Mouse (Mus musculus) frontal cortex, postnatal 10 days (tissue): ENCODE measurements around the gene Plppr4.

Experiments
- DNase-seq, 2 experiments: peaks; one replicate each; pipeline ENCODE4 v3.0.0; 2022; ENCODE audit warnings: low spot score in 2 of 2, mixed read lengths in 1 of 2

Gene Plppr4

DNA sequence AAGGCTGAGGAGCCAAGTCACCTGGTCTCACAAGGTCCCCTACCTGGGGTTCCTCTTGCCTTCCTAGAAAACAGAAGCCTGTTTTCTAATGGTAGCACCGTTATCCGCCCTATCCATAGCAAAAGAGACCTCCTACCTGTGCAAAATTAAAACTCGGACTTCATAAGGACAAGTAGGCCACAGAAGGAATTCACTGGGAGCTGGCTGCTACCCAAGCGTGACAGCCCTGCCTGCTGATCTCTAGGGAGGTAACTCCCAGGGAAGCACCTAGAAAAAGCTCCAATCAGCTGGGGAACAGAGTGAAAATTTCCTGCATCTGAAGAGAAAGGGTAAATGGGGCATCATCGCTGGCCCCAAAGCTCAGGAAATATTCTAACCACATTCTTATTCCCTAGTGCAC, at the start of gene Plppr4:
Plppr4 (minus strand) TSS at position 349 of the 400 bp plus-strand sequence.
- no peak for DNase-seq

DNA sequence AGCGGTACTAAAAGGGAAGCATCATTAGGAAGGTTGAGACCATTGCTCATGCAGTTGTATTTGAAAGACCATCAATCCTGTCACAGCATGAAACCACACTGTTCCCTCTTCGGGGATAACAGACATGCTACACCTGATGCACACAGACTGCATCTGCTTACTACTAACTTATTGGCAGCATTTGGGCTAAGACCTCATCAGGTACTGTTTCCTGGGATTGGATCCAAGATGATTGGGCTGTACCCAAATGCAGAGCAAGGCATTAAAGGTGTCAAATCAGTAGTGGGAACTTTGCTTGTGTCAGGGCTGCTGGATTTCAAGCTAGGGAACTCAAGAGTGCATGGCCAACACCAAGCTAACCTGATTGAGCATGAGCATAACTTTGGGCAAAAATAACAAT, 45.1 kb upstream of the Plppr4 start:
- DNase-seq = no peak

DNA sequence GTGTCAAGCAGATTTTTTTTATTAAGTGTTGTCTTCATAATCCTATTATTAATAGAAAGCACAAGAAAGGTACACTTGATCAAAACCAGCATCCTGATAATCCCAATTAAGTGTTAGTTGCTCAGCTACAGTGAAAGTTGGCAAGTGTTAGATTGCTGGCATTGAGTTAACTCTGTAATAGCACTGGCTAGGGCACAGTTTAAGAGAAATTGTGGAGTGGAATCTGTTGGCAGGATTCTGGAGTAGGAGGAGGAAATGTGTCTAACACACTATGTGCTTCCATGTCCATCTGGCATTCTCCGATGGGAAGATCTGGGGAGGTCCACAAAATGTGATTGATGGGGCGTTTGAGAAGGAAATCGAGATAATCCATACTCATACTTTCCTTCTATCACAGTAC, 43.1 kb upstream of the Plppr4 start:
- DNase-seq = no peak

DNA sequence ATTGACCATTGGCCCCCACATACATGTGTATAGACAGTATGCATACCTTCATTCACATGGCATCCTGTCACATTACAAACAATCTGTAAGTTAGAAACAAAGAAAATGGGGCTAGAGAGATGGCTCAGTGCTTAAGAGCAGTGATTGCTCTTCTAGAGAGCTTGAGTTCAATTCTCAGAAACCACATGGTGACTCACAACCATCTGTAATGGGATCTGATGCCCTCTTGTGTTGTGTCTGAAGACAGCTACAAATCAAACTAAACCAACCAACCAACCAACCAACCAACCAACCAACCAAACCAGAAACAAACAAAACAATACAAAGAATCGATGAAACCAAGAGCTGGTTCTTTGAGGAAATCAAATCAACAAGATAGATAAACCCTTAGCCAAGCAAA, 5.4 kb upstream of the Plppr4 start:
- DNase-seq = no peak

DNA sequence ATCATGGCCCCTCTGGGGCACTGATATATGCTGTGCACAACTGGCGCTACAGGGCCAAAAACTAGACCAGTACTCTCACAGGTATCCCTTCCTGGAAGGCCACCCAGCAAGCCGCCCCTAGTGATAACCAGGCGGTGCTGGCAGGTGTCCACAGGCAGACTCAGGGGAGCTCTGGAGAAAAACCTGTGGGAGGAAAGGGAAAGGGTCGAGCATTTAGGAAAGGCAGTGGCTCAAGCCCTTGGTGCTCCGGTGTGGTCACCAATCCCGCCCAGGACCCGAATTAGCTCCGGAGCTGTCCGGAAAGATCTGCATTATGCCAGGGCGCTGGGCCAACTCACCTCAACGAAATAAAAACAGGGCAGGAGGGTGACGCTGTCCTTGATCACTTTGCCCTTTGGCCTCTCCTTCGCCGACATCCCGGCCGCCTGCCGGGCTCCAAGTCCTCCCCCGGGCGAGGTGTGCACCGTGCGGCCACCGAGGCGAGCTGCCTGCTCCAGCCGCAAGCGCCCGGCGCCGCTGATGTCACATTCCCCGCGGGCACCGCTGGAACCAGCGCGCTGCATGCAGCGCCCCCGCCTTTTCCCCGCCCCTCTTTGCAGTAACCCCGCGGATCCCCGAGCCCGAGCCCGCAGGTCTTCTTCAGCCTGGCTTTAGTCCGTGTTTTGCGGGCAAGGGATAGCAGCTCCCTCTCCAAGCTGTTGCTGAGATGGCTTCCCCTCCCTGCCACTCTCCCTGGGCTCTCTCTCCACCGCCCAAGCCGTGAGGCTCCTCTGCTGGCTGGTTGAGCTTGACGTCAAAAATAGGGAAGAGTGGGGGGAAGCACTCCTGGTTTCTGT, 772 bp downstream of the Plppr4 start:
- peak; percentile 56 to 62 for DNase-seq

DNA sequence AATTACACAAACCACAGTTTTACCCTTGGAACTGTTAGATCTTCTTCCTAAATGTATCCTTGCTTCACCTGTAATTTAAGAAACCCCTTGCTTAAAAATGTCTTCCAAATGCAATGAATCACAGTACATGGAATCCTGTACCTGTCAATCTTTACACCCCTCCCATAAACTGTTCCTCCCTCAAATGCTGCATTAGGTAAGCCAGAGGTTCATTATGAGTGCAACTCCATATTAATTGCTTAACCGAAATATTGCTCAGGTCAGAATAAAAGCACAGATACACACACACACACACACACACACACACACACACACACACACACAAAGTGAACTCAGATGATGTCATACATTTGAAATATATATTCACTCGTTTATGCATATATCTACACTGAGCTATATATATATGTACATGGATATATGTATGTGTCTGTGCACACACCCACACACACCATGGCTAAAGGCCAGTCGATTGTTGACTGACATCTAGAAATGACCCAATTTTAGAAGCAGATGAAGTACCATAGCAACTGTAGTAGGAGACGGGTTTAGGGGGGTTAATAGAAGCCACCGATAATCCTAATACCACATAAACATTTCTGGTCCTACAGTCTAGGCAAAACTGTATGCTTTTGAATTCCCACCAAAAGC, 1.6 kb downstream of the Plppr4 start:
- DNase-seq = peak in 1 of 2 experiments; percentile 27

DNA sequence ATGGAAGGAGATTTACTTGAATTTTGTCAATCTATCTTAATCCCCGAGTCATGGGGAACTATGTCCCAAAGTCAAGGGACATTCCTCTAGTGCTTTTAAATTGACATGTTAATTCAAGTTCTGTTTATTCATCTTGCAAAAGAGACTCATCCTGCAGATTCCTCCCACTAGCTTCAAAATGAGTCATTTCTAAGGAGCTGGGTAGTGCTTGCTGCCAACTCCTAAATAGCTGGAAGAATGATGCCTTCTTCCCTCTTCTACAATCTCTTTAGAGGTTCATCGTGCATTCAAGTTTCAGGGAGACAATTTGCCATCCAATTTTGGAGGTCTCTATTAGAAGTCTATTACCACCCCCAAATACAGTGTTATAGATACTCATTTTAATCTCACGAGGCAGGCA, 3.3 kb downstream of the Plppr4 start:
- DNase-seq = no peak

DNA sequence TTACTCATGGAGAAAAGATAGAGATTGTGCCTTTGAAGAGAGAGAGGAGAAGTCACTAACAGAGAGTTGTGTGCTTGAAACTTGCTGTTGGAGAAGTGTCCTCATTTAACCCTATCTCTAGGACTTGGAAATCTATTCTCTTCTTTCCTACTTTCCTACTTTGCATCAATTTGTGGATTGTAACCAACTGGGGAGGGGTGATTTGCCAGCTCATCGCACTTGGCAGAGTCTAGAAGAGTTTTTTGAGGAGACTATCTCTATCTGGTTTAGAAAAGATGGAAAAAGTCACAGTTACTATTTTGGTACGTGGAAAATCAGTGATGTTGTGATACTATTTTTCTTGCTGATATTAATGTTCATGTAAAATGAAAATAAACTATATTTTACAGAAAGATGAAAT, 6.7 kb downstream of the Plppr4 start:
- no peak for DNase-seq

DNA sequence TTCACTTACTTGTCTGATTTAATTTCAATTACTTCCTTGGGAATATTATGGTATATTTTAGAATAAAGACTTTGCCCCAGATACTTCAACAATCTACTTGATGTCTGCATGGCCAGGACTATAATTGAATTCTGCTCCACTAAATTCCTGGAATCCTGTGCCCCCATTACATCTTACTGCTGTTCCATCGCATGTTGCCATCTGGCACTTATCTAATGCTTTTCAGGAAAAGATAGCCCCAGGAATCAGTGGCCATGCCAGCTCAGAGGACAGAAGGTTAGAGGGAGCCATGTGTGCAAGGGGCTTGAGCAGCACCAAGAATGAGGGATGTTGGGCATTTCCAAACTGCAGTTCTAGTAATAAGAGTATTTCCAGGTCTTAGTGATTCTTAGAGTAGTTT, 14.3 kb downstream of the Plppr4 start:
- DNase-seq = no peak

DNA sequence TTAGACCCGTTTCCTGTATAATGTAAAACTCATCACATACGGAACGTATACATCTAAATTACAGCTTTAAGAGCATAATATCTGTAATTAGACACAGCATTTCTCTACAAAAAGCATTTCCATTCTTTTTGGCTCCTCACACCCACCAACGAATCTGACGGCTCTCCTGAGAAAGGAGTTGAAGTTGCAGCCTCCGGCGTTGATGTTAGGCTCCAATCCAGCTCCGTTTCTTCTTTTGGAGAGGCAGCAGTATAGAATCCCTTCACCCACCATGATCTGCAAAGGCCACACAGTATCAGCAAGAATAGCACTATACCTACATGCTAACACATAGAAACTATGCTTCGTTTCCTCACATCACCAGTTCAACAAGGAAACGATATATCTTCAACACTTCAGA, 29.2 kb downstream of the Plppr4 start:
- DNase-seq = no peak

DNA sequence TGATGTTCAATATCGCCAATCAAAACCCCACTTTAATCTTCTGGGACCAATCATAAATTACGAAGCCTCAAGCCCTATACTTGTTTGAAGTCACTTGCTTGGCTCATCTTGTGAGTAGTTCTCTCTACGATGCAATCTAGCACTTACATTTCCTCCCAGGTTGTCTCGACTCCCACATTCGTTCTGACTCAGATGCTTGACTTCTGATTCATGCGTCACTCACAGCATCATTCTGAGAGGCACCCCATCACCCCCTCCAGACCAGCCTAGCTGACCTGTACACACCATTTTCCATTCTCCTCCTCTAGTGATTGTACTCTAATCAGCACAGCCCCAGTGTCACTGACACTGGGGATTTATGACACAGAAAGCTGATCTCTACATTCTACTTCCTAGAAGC, 31.2 kb downstream of the Plppr4 start:
- no peak for DNase-seq

DNA sequence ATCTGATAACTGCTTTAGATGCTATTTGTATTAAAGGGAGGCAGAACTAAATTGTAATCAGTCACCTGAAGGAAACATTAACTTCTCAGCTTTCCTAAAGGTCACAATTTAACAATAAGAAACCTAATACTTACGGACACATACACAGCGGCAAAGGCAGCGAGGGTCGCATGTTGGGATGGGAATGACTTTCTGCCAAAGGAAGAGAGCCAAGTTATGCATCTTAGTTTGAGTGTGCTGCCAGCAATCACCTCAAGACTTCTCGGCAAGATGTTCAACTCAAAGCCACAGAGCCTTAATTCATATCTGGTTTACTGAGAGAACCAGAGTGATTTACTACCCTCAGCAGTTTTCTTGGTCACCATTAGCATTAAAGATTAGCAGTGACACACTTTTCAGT, 34.1 kb downstream of the Plppr4 start:
- DNase-seq = no peak

DNA sequence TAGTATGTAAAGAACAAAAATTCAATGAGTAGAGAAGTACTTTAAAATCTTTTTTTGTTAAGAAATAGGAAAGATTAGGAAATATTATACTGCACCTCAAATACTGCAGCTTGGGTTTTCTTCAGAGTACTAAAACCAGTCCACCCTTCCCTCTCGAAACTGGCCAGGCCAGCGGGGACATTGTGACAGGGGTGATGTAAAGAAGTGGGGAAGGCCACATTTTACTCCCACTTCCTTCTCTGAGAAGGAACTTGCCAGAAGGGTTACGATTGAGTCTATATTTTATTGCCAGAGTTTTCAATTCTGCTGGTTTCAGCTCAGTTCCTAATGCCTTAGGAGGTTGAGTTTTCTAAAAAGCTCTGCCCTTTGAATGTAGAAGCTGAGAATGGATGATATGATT, 41.0 kb downstream of the Plppr4 start:
- DNase-seq = no peak

DNA sequence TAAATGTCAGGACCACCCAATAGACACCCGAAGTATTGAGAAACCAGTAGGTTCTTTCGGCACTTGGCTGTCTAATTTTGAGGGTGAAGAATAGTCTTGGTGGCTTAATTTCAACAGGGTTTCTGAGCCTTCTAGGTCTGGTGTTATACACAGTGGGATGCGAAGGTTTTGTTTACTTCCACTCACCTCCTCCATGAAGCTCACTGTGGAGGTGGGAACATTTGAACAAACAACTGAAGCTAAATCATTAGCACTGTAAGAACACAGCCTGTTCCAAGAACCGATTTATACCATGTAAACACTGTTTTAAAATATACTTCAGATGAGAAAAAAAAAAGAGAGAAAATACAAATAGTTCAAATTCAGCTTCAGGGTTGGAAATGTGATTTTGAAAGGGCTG, 47.3 kb downstream of the Plppr4 start:
- no peak for DNase-seq

DNA sequence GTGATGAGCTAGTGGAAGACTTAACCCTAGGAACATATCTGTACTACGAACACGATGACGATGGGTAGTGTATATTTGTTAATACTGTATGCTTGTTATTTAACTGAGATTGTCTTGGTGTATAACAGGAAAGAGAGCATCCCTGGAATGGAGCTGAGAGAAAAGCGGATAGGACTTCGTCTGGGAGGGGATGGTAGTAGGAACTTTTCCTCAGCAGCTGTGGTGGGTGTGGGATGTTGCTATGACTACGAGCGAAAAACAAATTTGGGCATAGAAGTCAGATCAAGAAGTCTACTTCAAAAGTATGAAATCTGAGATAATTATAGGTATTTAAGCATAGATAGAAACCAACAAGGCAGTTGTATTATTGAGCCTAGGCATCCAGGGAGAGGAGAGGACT, 48.6 kb downstream of the Plppr4 start:
- DNase-seq = no peak

DNA sequence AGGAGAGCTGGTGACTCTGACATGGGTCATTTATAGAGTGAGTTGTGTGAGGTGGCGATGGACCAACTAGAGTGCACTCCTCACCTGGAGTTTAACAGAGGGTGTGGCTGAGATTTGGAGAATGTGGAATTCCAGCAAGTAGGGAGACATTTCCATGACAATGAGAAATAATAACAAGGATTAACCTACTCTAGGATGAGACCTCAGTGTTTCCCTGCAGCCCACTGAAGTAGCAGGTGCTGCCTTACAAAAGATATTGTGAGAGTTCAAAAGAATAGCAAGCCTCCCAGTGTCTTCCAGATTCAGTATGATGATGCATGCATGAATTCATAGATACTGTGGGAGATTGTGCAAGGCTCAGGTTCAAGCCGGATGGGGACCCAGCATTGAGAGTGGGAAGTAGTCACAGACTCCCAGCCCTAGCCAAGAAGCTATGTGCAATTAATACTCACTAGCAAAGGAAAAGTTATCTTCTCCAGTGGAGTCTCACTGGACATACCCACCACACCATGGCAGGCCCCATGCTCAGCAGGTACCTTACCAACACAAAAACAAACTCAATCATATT, 49.8 kb downstream of the Plppr4 start:
- no peak for DNase-seq

DNA sequence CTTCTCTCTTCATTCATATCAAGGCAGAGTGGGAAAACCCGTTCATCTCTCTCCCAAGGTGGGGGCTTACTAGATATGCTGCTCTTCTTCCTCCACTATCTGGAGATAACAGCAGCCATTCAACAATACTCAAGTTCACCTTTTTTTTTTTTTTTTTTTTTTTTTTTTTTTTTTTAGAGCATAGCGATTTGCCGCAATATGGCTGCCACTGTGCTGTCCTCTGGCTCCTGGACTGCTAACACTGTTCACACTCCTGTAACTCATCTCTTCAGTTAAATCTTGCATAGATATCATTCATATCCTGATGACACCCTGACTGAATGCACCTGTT, 51.1 kb downstream of the Plppr4 start:
- no peak for DNase-seq

DNA sequence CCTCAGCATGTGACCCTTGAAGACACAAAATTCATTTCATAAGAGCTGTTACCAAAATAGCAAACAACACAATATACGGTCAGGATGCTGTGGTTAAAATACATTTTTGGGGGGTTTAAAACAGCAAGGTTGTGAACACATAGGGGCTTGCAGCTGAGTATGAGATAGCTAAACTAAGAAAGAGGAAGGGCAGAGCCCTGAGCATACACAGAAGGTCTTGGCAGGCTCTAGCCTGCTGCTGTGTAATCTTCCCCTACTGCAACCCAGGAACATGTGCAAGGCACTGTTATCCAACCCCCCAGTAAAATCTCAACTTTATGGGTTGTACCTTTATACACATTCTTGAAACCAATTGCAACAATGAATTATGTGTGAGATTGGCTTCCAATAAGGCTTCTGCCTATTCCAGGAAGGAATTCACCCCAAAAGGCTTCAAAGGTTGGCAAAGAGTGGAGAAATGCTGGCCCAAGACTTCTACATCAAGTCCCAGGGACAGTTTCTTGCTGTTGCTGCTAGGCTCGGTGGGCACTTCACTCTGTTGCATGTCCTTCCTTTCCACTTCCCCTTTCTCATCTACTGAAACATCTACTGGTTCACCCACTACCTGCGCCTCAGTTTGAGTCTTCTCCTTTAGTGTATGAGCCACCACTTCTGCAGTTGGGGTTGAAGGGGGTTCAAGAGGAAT, 51.6 kb downstream of the Plppr4 start:
- no peak for DNase-seq

DNA sequence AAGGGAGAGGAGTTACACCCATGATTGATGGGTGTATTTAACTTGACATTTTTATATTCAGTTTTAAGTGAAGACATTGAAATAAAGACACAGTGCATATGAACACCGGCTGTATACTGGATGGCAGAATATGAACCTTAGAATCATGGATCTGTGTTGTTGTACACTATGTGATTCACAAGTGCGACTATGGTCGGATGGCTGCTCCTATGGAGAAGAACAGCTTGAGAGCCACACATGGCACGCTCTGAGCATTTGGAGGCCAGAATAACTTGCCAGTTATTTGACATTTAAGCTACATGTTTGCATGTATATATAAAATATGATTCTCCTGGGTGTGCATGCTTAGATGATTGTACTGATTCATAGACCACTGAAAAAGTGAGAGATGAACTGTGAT, 53.1 kb downstream of the Plppr4 start:
- no peak for DNase-seq

DNA sequence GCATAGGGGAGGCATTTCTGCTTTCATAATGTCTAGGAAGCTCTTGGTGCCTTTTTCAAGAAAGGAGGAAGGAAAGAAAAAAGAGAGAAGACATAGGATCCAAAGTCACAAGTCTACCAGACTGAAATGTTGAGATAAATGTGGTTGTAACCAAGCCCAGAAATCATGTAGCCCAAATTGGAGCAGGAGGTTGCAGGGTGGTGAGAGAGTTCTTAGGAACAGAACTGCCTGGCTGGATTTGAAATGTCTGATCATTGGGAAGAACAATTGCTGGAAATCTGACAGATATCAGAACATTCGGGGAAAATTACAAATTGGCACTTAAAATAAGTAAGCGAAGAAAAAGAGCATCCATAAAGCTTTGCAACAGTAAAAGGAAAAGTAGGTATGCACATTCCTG, 56.6 kb downstream of the Plppr4 start:
- no peak for DNase-seq

DNA sequence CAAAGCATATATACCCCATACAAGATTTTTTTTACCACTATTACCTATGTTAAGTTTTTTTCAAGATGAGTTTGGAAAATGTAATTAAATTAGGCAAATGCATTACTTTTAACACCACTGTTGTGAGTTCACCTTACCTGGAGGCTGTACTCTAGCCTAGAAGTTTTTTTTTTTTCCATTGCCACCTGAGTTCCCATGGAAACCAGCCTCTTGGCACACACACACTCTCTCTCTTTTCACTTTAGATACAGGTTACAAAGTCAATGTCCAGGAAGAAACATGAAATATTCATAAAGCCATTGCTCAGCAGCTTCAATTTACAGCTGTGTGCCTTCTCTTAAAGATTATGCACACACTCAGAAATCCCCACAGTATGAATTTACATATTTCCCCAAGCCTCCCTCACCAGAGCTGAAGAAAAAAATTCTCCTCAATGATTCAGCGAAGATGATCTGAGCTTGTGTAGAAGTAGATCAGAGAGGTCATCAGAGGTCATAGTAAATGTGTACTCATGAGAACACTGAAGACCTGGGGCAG, 59.9 kb downstream of the Plppr4 start:
- DNase-seq = no peak

DNA sequence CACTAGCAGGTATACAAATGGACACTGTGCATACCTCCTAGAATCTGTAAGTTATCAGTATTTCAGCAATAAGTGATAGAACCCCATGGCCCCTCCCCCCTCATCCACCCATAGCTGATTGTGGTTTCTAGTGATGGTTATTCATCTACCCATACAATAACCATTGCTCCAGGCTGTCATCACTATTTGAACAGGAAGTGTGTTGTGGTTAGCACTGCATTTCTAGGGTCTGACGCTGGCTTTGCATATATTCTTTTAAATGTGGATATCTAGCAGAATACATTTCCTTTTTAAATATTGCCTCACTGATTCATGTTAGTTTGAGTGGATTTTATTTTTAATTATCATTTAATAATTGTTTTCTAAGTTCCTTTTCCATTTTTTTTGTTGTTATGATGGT, 62.9 kb downstream of the Plppr4 start:
- DNase-seq = no peak
